Mouse (Mus musculus) liver, adult 2 months (tissue): Measurements from ENCODE around the gene Gm42906.

Source experiments
- CTCF ChIP-seq: fragments of 200-500 bp; IDR thresholded peaks from 2 replicates; pipeline ENCODE4 v1.5.1; 2011; ENCODE audit warnings: low read depth, low read length, control low read depth
- POLR2A ChIP-seq: fragments of 200-500 bp; IDR thresholded peaks from 2 replicates; pipeline ENCODE4 v1.6.1; 2011; ENCODE audit warnings: low read length, control low read depth; ENCODE audit not compliant: insufficient read depth; ENCODE audit errors: extremely low read depth

- TF ChIP-seq CTCF (no peak), POLR2A (no peak)
These were observed 321.1 kb downstream of the Gm42906 start for GRCm38 (mm10) chr5:151106841-151107240.
